Mouse (Mus musculus) brain, embryonic 14.5 days (tissue): ENCODE results near the gene 4930404N11Rik. TPM values are rescaled to one million over a fixed set of nuclear protein-coding genes. Genes with fewer than 3 reads are reported as not detected.

Experiments
- DNase-seq: peaks from one replicate; pipeline ENCODE4 v3.0.0-alpha.2; 2011; ENCODE audit warnings: low read depth
- CTCF ChIP-seq: fragments of 200-500 bp; IDR thresholded peaks from 2 replicates; pipeline ENCODE4 v1.5.1; 2012; ENCODE audit warnings: inconsistent platforms, mild to moderate bottlenecking, moderate library complexity, borderline replicate concordance; ENCODE audit not compliant: insufficient read depth, insufficient read length; ENCODE audit errors: extremely low read depth
- POLR2A ChIP-seq: fragments of 200-500 bp; IDR thresholded peaks from 2 replicates; pipeline ENCODE4 v1.6.1; 2012; ENCODE audit warnings: mild to moderate bottlenecking, inconsistent platforms, borderline replicate concordance; ENCODE audit not compliant: poor library complexity, insufficient read depth, insufficient read length, severe bottlenecking; ENCODE audit errors: extremely low read depth
- polyA plus RNA-seq: library from polyadenylated mRNA; depleted of rRNA; stranded (reverse); fragments of >200 nt; gene quantifications from 2 replicates; pipeline ENCODE4 v1.2.3, GENCODE M21; 2012

4930404N11Rik gene
- polyA plus RNA-seq, 1 experiment, result 0.19 TPM

GRCm38 (mm10) chr10:81366477-81367206 is 1.0 kb upstream of the 4930404N11Rik start:
- DNase-seq, result no peak
- TF ChIP-seq POLR2A, result no peak
- no peak for TF ChIP-seq CTCF

GRCm38 (mm10) chr10:81365073-81365472 is 543 bp downstream of the 4930404N11Rik start:
- no peak for DNase-seq
- TF ChIP-seq CTCF (no peak), POLR2A (no peak)

DNA sequence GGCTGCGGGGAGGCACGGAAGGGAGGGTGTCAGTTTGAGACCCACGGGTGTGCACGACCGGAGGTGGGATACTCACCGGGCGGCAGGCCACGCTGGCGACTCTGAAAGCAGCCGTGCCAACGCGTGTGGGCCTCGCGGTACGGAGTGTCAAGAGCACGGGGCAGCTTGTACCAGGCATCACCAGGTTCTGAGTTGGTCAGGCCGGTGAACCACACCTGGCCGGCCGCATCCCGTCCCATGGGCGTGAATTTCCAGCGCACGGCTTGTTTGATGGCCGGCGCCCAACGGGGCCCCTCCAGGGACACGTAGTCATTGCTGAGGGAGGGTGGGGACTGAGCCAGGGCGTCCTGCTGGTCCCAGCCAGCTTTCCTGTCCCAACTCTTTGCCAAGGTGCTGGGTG is 950 bp downstream of the 4930404N11Rik start:
- TF ChIP-seq CTCF, result no peak
- TF ChIP-seq POLR2A, result no peak
- DNase-seq, result no peak

- TF ChIP-seq POLR2A, result no peak
- no peak for TF ChIP-seq CTCF
- DNase-seq, result no peak
Observed at GRCm38 (mm10) chr10:81363436-81364346, 1.9 kb downstream of the 4930404N11Rik start.

- no peak for DNase-seq
- TF ChIP-seq CTCF, result no peak
- TF ChIP-seq POLR2A, result no peak
Observed at GRCm38 (mm10) chr10:81362336-81362949, 3.2 kb downstream of the 4930404N11Rik start.

GRCm38 (mm10) chr10:81360721-81361120 is 4.9 kb downstream of the 4930404N11Rik start:
- no peak for DNase-seq
- TF ChIP-seq CTCF (no peak), POLR2A (no peak)

DNA sequence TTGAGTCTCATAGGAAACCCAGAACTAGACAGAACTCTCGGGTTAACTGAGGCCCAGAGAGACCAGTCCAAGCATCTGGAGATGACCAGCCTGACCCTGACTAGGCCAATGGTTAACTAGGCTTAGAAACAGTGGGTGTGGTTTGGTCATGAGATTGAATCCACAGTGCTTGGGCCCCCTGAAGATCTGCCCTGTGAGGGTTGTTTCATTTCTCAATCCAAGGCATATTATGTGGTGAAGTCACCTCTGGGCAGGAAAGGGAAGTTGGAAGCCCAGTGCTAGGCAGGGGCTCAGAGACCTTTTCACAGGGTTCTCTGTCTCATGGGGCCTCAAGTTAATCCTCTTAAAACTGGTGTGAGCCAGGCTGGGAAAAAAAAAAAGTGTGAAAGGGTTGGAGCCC is 6.8 kb downstream of the 4930404N11Rik start:
- TF ChIP-seq CTCF, result no peak
- no peak for TF ChIP-seq POLR2A
- no peak for DNase-seq

- TF ChIP-seq CTCF (no peak), POLR2A (no peak)
- no peak for DNase-seq
Observed at GRCm38 (mm10) chr10:81358209-81358608, 7.4 kb downstream of the 4930404N11Rik start.

DNA sequence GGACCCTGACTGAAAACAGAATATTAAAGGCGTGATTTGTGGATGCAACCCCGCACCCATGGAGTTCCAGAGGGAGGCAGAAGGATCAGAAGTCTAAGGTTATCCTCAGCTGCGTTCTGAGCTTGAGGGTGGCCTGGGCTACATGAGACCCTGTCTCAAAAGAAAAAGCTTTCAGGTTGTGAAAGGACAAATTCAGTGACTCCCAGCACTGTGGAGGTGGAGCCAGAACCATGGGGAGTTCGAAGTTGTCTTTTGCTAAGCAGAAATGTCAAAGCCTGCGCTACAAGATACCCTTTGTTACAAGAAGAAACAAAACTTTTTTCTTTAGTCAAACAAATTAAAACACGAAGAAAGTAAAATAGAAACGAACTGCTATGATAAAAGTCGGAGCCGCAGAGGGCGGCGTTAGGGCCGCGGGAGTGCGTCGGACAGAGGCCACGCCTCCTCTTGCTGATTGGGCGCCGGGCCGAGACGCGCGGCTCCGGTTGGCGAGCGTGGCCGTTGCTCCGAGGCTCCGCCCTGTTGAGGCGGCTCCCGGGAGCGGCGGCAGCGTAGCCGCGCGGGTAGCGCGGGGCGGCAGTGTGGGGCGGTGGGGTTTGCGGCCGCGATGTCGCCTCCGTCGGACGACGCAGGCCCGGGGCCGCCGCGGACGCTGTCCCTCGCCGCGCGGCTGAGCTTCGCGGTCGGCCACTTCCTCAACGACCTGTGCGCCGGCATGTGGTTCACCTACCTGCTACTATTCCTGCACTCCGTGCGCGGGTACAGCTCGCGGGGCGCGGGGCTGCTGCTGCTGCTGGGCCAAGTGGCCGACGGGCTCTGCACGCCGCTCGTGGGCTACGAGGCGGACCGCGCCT is 8.4 kb downstream of the 4930404N11Rik start, which contains the start of gene Mfsd12:
TSS of gene Mfsd12 (plus strand) at position 501 of the 854 bp plus-strand sequence.
- peak; percentile 96 for DNase-seq
- TF ChIP-seq POLR2A, result peak; percentile 79
- TF ChIP-seq CTCF, result no peak

GRCm38 (mm10) chr10:81356352-81356990 is 9.1 kb downstream of the 4930404N11Rik start:
- DNase-seq, result no peak
- TF ChIP-seq CTCF, result no peak
- TF ChIP-seq POLR2A, result no peak
